Mouse (Mus musculus) MN1 (cell line): Measurements from ENCODE around the gene Krt12.

Experiments
- DNase-seq: peaks from one replicate; pipeline ENCODE4 v3.0.0-alpha.2; 2016; ENCODE audit warnings: low spot score

The Krt12 gene

GRCm38 (mm10) chr11:99422159-99422558 lies at the start of gene Krt12:
TSS of gene Krt12 (minus strand) at chr11:99422259.
- no peak for DNase-seq

GRCm38 (mm10) chr11:99469228-99469627 lies 47.2 kb upstream of the Krt12 start:
- DNase-seq: no peak

GRCm38 (mm10) chr11:99468566-99468965 lies 46.5 kb upstream of the Krt12 start:
- DNase-seq: no peak

- no peak for DNase-seq
These were observed 44.3 kb upstream of the Krt12 start for GRCm38 (mm10) chr11:99466316-99466715.

- DNase-seq: peak; percentile 65
These were observed 42.8 kb upstream of the Krt12 start for GRCm38 (mm10) chr11:99464836-99465235.

GRCm38 (mm10) chr11:99463155-99463554 lies 41.1 kb upstream of the Krt12 start:
- DNase-seq: peak; percentile 37

- no peak for DNase-seq
These were observed 39.7 kb upstream of the Krt12 start for GRCm38 (mm10) chr11:99461736-99462135.

- DNase-seq: no peak
These were observed 36.8 kb upstream of the Krt12 start for GRCm38 (mm10) chr11:99458887-99459286.

GRCm38 (mm10) chr11:99454759-99455158 lies 32.7 kb upstream of the Krt12 start:
- DNase-seq: no peak

GRCm38 (mm10) chr11:99454044-99454443 lies 32.0 kb upstream of the Krt12 start:
- DNase-seq: no peak

GRCm38 (mm10) chr11:99448769-99449168 lies 26.7 kb upstream of the Krt12 start:
- no peak for DNase-seq

GRCm38 (mm10) chr11:99441220-99441619 lies 19.2 kb upstream of the Krt12 start:
- DNase-seq: no peak

- DNase-seq: no peak
These were observed 17.4 kb upstream of the Krt12 start for GRCm38 (mm10) chr11:99439465-99439864.

GRCm38 (mm10) chr11:99437972-99438371 lies 15.9 kb upstream of the Krt12 start, which contains the start of gene Krt20:
TSS of gene Krt20 (minus strand) at chr11:99438150.
- DNase-seq: no peak

- DNase-seq: no peak
These were observed 14.6 kb upstream of the Krt12 start for GRCm38 (mm10) chr11:99436625-99437024.

GRCm38 (mm10) chr11:99430670-99431069 lies 8.6 kb upstream of the Krt12 start:
- DNase-seq: no peak

GRCm38 (mm10) chr11:99420586-99420985 lies 1.5 kb downstream of the Krt12 start:
- no peak for DNase-seq

GRCm38 (mm10) chr11:99417819-99418218 lies 4.2 kb downstream of the Krt12 start:
- no peak for DNase-seq

GRCm38 (mm10) chr11:99416902-99417301 lies 5.2 kb downstream of the Krt12 start:
- no peak for DNase-seq

- no peak for DNase-seq
These were observed 7.5 kb downstream of the Krt12 start for GRCm38 (mm10) chr11:99414463-99415147.

GRCm38 (mm10) chr11:99413247-99413646 lies 8.8 kb downstream of the Krt12 start:
- no peak for DNase-seq

- DNase-seq: no peak
These were observed 15.9 kb downstream of the Krt12 start for GRCm38 (mm10) chr11:99406186-99406585.

- DNase-seq: no peak
These were observed 22.0 kb downstream of the Krt12 start for GRCm38 (mm10) chr11:99399956-99400549.

GRCm38 (mm10) chr11:99398832-99399231 lies 23.2 kb downstream of the Krt12 start:
- no peak for DNase-seq
